Mouse (Mus musculus): ENCODE results near the gene Efl1. TPM values are rescaled to one million over a fixed set of nuclear protein-coding genes. Genes with fewer than 3 reads are reported as not detected.

The Efl1 gene
- 19.5 TPM for polyA plus RNA-seq (2015; fragmentation: Illumina TruSeq; extraction: RNeasy Lipid Tissue Mini Kit (QIAGEN cat#74804); ENCODE audit: insufficient read depth, low replicate concordance)

DNA sequence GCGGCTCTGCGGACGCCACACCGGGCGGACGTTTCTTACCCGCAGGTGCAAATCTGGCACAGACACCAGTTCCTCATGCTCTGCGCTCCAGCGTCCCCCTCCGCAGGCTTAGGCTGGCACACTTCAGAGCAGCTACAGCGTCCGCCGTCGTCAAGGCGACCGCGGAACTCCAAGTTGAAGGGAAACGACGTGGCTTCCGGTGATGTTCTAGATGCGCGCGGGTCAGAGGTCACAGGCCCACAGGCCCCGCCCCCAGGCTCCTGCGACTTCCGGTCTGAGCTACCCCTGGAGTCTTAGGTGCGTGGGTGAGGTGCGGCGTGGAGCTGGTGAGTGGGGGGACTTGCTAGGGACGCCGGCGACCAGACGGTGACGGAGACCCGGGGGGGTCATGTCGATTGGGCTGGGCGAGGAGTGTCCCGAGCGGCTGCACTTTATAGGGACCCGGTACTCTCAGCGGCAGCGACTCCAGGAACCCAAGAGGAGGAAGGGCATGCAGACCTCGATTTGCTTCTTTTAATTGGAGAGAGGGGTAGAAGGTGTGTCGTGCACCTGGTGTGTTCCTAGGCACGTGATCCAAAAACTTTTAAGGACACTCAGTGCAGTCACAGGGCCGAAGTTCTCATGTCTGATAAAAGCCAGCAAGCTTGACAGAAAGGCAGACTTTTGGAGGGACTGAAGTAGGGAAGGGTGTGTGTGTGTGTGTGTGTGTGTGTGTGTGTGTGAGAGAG, at the start of gene Efl1, which contains the start of gene Saxo2:
TSS of gene Efl1 (plus strand) at position 262 of the 728 bp plus-strand sequence.
TSS of gene Saxo2 (minus strand) at position 176 of the 728 bp plus-strand sequence.

Other genes starting within 250 kb of the Efl1 start
- gene Saxo2, start 86 bp upstream of the Efl1 start, polyA plus RNA-seq (2015; fragmentation: Illumina TruSeq; extraction: RNeasy Lipid Tissue Mini Kit (QIAGEN cat#74804); ENCODE audit: insufficient read depth, low replicate concordance), result 0.75 TPM
- 3.6 TPM for gene Mex3b, start 218.7 kb downstream of the Efl1 start, polyA plus RNA-seq (2015; fragmentation: Illumina TruSeq; extraction: RNeasy Lipid Tissue Mini Kit (QIAGEN cat#74804); ENCODE audit: insufficient read depth, low replicate concordance)

Measured in spleen, adult 10 weeks (tissue).